22 mouse cellular contexts compared by ENCODE assay signal in the genomic region with DNA sequence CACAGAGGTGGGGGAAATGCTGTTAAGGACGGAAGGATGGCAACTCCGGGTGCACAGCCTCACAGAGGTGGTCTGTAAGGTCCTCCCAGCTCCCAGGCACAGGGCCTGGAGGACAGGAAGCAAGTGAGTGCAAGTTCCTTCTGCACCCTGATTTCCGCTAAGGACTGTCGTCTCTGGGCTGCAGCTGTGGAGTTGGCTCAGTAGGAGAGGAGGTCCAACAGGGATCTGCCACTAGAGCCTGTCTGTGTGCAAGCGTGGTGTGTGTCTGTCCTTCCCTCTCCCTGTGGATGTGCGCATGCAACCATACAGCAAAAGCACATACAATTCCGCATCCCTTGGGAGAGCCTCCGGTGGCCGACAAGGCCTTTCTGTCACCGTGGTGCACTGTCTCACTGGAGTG. TPM values are rescaled to one million over a fixed set of nuclear protein-coding genes. Genes with fewer than 3 reads are reported as not detected.
A peak's percentile ranks its signal among the peaks of the same experiment; 100 is the strongest.
DNase-seq lines count a peak whose midpoint lies in the region; ATAC-seq and TF ChIP-seq lines count a peak whose summit lies in the region.
"Had no signal": no experiment of that assay in that cellular context is flagged by ENCODE, and none has a peak within 500 bp of the region (broad histone marks: within the 10 kb centered on the region; RNA-seq: fewer than 3 reads in every experiment).

No protein-coding gene starts in this region.

- peak in 1 of 2 experiments; percentile 26 for DNase-seq in heart, adult 2 months
- no peak for DNase-seq in heart, adult 8-10 months (ENCODE audit: low spot score)
- DNase-seq in kidney, postnatal 0 days (ENCODE audit: low spot score) = no peak
- DNase-seq in kidney, postnatal 25 days = no peak
- DNase-seq in liver, embryonic 13.5 days = no peak
- DNase-seq in cerebellum, adult 11-12 months = no peak
- DNase-seq in urinary bladder, adult 2 months (ENCODE audit: low spot score) = no peak
- DNase-seq: adrenal gland, postnatal 14 days; cerebellum, adult 2 months; layer of hippocampus, postnatal 36 days; lung, postnatal 36 days; right cerebral cortex, postnatal 25 days; thymus, postnatal 4 days had no signal

- TF ChIP-seq CTCF in heart, adult 2 months (IDR thresholded peaks at IDR 0.05) = no peak
- TF ChIP-seq CTCF in kidney, postnatal 0 days (IDR thresholded peaks at IDR 0.05; ENCODE audit: low read depth) = no peak
- peak; percentile 4; the same call in 1 of the 2 replicates for TF ChIP-seq CTCF in bone marrow, adult 2 months (IDR thresholded peaks at IDR 0.05; ENCODE audit: control insufficient read depth, insufficient read depth, low read length)

- H3K4me2 ChIP-seq in kidney, postnatal 0 days (ENCODE audit: low read length) = no peak overlapping the region
- no peak overlapping the region for H3K4me2 ChIP-seq in liver, embryonic 13.5 days
- H3K4me2 ChIP-seq: hindbrain, embryonic 14.5 days; intestine, embryonic 15.5 days; limb, embryonic 13.5 days had no signal

- 63% methylated on average over 10 of the region's 10 CpGs for WGBS in heart, adult 2 months
- WGBS in kidney, postnatal 0 days = 81% methylated on average over 10 of the region's 10 CpGs
- WGBS in bone marrow, adult 2 months = 66% methylated on average over 10 of the region's 10 CpGs
- WGBS in liver, embryonic 13.5 days (ENCODE audit: insufficient replicate concordance) = 82% methylated on average over 10 of the region's 10 CpGs

- intact Hi-C loops in heart, adult 2 months (cut with DNase I) = no loop called here

- no peaks in the 10 kb centered on the region for H3K36me3 ChIP-seq in heart, adult 2 months (ENCODE audit: control insufficient read depth, insufficient read depth, low read length)
- peaks cover 13% of the 10 kb centered on the region; the same call in 1 of the 2 replicates for H3K36me3 ChIP-seq in kidney, postnatal 0 days (ENCODE audit: insufficient read depth, low read length)
- H3K36me3 ChIP-seq in liver, embryonic 13.5 days = peaks cover 20% of the 10 kb centered on the region

- H3K4me3 ChIP-seq in heart, adult 2 months = no peak overlapping the region
- no peak overlapping the region for H3K4me3 ChIP-seq in kidney, postnatal 0 days (replicated peaks; ENCODE audit: low read depth, low read length)
- H3K4me3 ChIP-seq in bone marrow, adult 2 months (replicated peaks; ENCODE audit: control insufficient read depth, low read depth, low read length) = no peak overlapping the region
- no peak overlapping the region for H3K4me3 ChIP-seq in liver, embryonic 13.5 days (replicated peaks)
- H3K4me3 ChIP-seq: intestine, embryonic 15.5 days; limb, embryonic 13.5 days had no signal

- no peaks in the 10 kb centered on the region for H3K79me2 ChIP-seq in heart, adult 2 months (replicated peaks; ENCODE audit: control insufficient read depth, insufficient read depth, low read length)

- peak overlapping the region; percentile 39 for H3K27ac ChIP-seq in heart, adult 2 months
- H3K27ac ChIP-seq in kidney, postnatal 0 days = peak overlapping the region; percentile 79
- peak overlapping the region; percentile 77 for H3K27ac ChIP-seq in bone marrow, adult 2 months (ENCODE audit: control insufficient read depth, insufficient read depth, low read depth, low read length, poor library complexity)
- peak overlapping the region; percentile 77 for H3K27ac ChIP-seq in liver, embryonic 13.5 days
- H3K27ac ChIP-seq: hindbrain, embryonic 14.5 days; limb, embryonic 13.5 days had no signal

- no peak overlapping the region for H3K9ac ChIP-seq in heart, adult 2 months (ENCODE audit: low read depth, low read length)
- 0 out of 2 replicates have a peak overlapping the region, but pooled peaks have one; percentile 4 for H3K9ac ChIP-seq in kidney, postnatal 0 days (ENCODE audit: low read depth, low read length)
- no peak overlapping the region for H3K9ac ChIP-seq in liver, embryonic 13.5 days
- H3K9ac ChIP-seq: hindbrain, embryonic 14.5 days; intestine, embryonic 15.5 days; limb, embryonic 13.5 days had no signal

- no peaks in the 10 kb centered on the region for H3K9me3 ChIP-seq in kidney, postnatal 0 days (replicated peaks; ENCODE audit: low read length)
- no peaks in the 10 kb centered on the region for H3K9me3 ChIP-seq in liver, embryonic 13.5 days (replicated peaks)
- H3K9me3 ChIP-seq: intestine, embryonic 15.5 days; limb, embryonic 13.5 days had no signal

- TF ChIP-seq POLR2A in heart, adult 2 months (IDR thresholded peaks at IDR 0.05; ENCODE audit: insufficient read depth, low read depth, low read length) = no peak
- no peak for TF ChIP-seq POLR2A in bone marrow, adult 2 months (IDR thresholded peaks at IDR 0.05; ENCODE audit: borderline replicate concordance, control insufficient read depth, low read depth, low read length)

- no peaks in the 10 kb centered on the region for H3K27me3 ChIP-seq in heart, adult 2 months (ENCODE audit: control insufficient read depth, insufficient read depth, low read length)
- H3K27me3 ChIP-seq in kidney, postnatal 0 days (ENCODE audit: insufficient read depth, low read length) = no peaks in the 10 kb centered on the region
- H3K27me3 ChIP-seq in liver, embryonic 13.5 days = no peaks in the 10 kb centered on the region
- H3K27me3 ChIP-seq: intestine, embryonic 15.5 days; limb, embryonic 13.5 days had no signal

- TF ChIP-seq EP300 in heart, adult 2 months (IDR thresholded peaks at IDR 0.05; ENCODE audit: insufficient read depth, low read depth, low read length) = no peak

- H3K4me1 ChIP-seq in heart, adult 2 months (ENCODE audit: control insufficient read depth, insufficient read depth, low read length) = peaks cover 13% of the 10 kb centered on the region
- H3K4me1 ChIP-seq in kidney, postnatal 0 days (replicated peaks; ENCODE audit: insufficient read depth, low read length) = peaks cover 25% of the 10 kb centered on the region
- H3K4me1 ChIP-seq in bone marrow, adult 2 months (ENCODE audit: control insufficient read depth, insufficient read depth, low read length) = peaks cover 4% of the 10 kb centered on the region
- peaks cover 46% of the 10 kb centered on the region for H3K4me1 ChIP-seq in liver, embryonic 13.5 days (replicated peaks)

- no peak for ATAC-seq in kidney, postnatal 0 days (replicated peaks; ENCODE audit: low FRiP score, low read depth)
- ATAC-seq in liver, embryonic 13.5 days (ENCODE audit: low read depth) = no peak
- ATAC-seq: midbrain, embryonic 16.5 days had no signal

RNA-seq across cellular contexts. Expression of a gene that starts 2.5 kb away (rescaled TPM):
- total RNA-seq in heart, adult 2 months (2021) = 10 to 100 TPM; 14.4 to 15.9 TPM
- 13.6 and 17.7 TPM in 2 replicates for polyA plus RNA-seq in heart, adult 2 months (2012; rRNA removed)
- total RNA-seq in heart, adult 8-10 months (2022) = 10 to 100 TPM; 10.3 to 13.7 (median 12.1) TPM
- polyA plus RNA-seq in kidney, postnatal 0 days (2015; fragmentation: Nextera tagmentation; extraction: Ambion mirVana) = 6.6 and 8.1 TPM in 2 replicates
- 2.1 and 4.9 TPM in 2 replicates for polyA plus RNA-seq in bone marrow, adult 2 months (2011; ENCODE audit: insufficient read depth, insufficient read length, low replicate concordance, missing spikeins)
- 0.56 and 0.60 TPM in 2 replicates for polyA plus RNA-seq in liver, embryonic 13.5 days (2015; fragmentation: Nextera tagmentation; extraction: Ambion mirVana)
- polyA plus RNA-seq in urinary bladder, adult 2 months (2012; rRNA removed) = 186 and 192 TPM in 2 replicates

RNA-seq across cellular contexts. Expression of a gene that starts 9.8 kb away (rescaled TPM):
- total RNA-seq in heart, adult 2 months (2021) = 1 to 10 TPM; 7.1 to 7.3 TPM
- polyA plus RNA-seq in heart, adult 2 months (2012; rRNA removed) = 4.7 and 7.0 TPM in 2 replicates
- total RNA-seq in heart, adult 8-10 months (2022) = 1 to 10 TPM; 3.1 to 5.7 (median 4.7) TPM
- 0.17 and 0.26 TPM in 2 replicates for polyA plus RNA-seq in kidney, postnatal 0 days (2015; fragmentation: Nextera tagmentation; extraction: Ambion mirVana)
- polyA plus RNA-seq in bone marrow, adult 2 months (2011; ENCODE audit: insufficient read depth, insufficient read length, low replicate concordance, missing spikeins) = 3.3 and 6.6 TPM in 2 replicates
- 25.3 and 27.0 TPM in 2 replicates for polyA plus RNA-seq in liver, embryonic 13.5 days (2015; fragmentation: Nextera tagmentation; extraction: Ambion mirVana)
- 0.78 and 1.7 TPM in 2 replicates for polyA plus RNA-seq in urinary bladder, adult 2 months (2012; rRNA removed)
- total RNA-seq: layer of hippocampus, postnatal 36 days; left cerebral cortex, postnatal 14 days; MEL; neutrophil, adult 5-6 weeks had no signal
- polyA plus RNA-seq: forebrain, embryonic 11.5 days; hindbrain, embryonic 14.5 days; midbrain, embryonic 16.5 days had no signal

RNA-seq across cellular contexts. Expression of a gene that starts 47.1 kb away (rescaled TPM):
- under 1 TPM; 0.82 to 0.86 TPM for total RNA-seq in heart, adult 2 months (2021)
- polyA plus RNA-seq in heart, adult 2 months (2012; rRNA removed) = 0.25 and 0.44 TPM in 2 replicates
- total RNA-seq in heart, adult 8-10 months (2022) = 1 to 10 TPM in 1 of 4 experiments, under 1 TPM in 3; 0.32 to 1.2 (median 0.73) TPM
- 0.53 and 0.75 TPM in 2 replicates for polyA plus RNA-seq in kidney, postnatal 0 days (2015; fragmentation: Nextera tagmentation; extraction: Ambion mirVana)
- polyA plus RNA-seq in bone marrow, adult 2 months (2011; ENCODE audit: insufficient read depth, insufficient read length, low replicate concordance, missing spikeins) = 0.79 and 3.0 TPM in 2 replicates
- 114 and 122 TPM in 2 replicates for polyA plus RNA-seq in liver, embryonic 13.5 days (2015; fragmentation: Nextera tagmentation; extraction: Ambion mirVana)
- 1.0 and 1.2 TPM in 2 replicates for polyA plus RNA-seq in urinary bladder, adult 2 months (2012; rRNA removed)
- total RNA-seq: MEL; neutrophil, adult 5-6 weeks had no signal

RNA-seq across cellular contexts. Expression of a gene that starts 51.1 kb away (rescaled TPM):
- 1 to 10 TPM; 7.3 to 9.4 TPM for total RNA-seq in heart, adult 2 months (2021)
- polyA plus RNA-seq in heart, adult 2 months (2012; rRNA removed) = 13.1 and 14.3 TPM in 2 replicates
- total RNA-seq in heart, adult 8-10 months (2022) = 10 to 100 TPM in 2 of 4 experiments, 1 to 10 TPM in 2; 6.6 to 11.0 (median 10.0) TPM
- polyA plus RNA-seq in kidney, postnatal 0 days (2015; fragmentation: Nextera tagmentation; extraction: Ambion mirVana) = 22.6 and 23.4 TPM in 2 replicates
- polyA plus RNA-seq in bone marrow, adult 2 months (2011; ENCODE audit: insufficient read depth, insufficient read length, low replicate concordance, missing spikeins) = 5.5 and 18.2 TPM in 2 replicates
- polyA plus RNA-seq in liver, embryonic 13.5 days (2015; fragmentation: Nextera tagmentation; extraction: Ambion mirVana) = 11.6 and 11.8 TPM in 2 replicates
- 25.6 and 26.2 TPM in 2 replicates for polyA plus RNA-seq in urinary bladder, adult 2 months (2012; rRNA removed)

Comparison
In these comparisons a context has a peak if more than half of its experiments do, and no peak if none do; other contexts are left out.
1. RNA of a gene that starts 2.5 kb away (polyA plus RNA-seq): 186 to 192 TPM in urinary bladder, adult 2 months; 13.6 to 17.7 TPM in heart, adult 2 months, 6.6 to 8.1 TPM in kidney, postnatal 0 days, 2.1 to 4.9 TPM in bone marrow, adult 2 months and 0.56 to 0.60 TPM in liver, embryonic 13.5 days; every median in the first group is over 10 times any median in the second.
2. RNA of a gene that starts 47.1 kb away (polyA plus RNA-seq): 114 to 122 TPM in liver, embryonic 13.5 days; 0.79 to 3.0 TPM in bone marrow, adult 2 months, 1.0 to 1.2 TPM in urinary bladder, adult 2 months, 0.53 to 0.75 TPM in kidney, postnatal 0 days and 0.25 to 0.44 TPM in heart, adult 2 months; every median in the first group is over 10 times any median in the second.
3. Peak in every context shown above with its lines, with median percentiles within 50 percentile points of each other: H3K27ac ChIP-seq.